Mouse (Mus musculus) lung, adult 2 months (tissue): ENCODE results near the gene Calr4. TPM values are rescaled to one million over a fixed set of nuclear protein-coding genes. Genes with fewer than 3 reads are reported as not detected.

Experiments
- DNase-seq: peaks from one replicate; pipeline ENCODE4 v3.0.0; 2022
- H3K4me1 ChIP-seq: fragments of 200-500 bp; 2 replicates; pipeline ENCODE4 v1.6.1; 2011; ENCODE audit warnings: low read length; ENCODE audit not compliant: control insufficient read depth, insufficient read depth
- H3K4me3 ChIP-seq: fragments of 200-500 bp; replicated peaks from 2 replicates; pipeline ENCODE3; 2011; ENCODE audit warnings: low read depth, mild to moderate bottlenecking, control low read depth, low read length; ENCODE audit errors: extremely low read depth
- CTCF ChIP-seq: fragments of 200-500 bp; IDR thresholded peaks from 2 replicates; pipeline ENCODE4 v1.5.1; 2011; ENCODE audit warnings: mild to moderate bottlenecking, low read length, control low read depth; ENCODE audit not compliant: insufficient read depth
- POLR2A ChIP-seq: fragments of 200-500 bp; IDR thresholded peaks from 2 replicates; pipeline ENCODE4 v1.6.1; 2011; ENCODE audit warnings: low read depth, mild to moderate bottlenecking, control low read depth, low read length, borderline replicate concordance; ENCODE audit errors: extremely low read depth
- WGBS: fragments of 180-500 bp; shearing (Covaris S2); methylation state at CpG from one replicate; pipeline ENCODE4 v1.1.7; 2018; 5-methylcytosine and 5-hydroxymethylcytosine counted together
- polyA plus RNA-seq: library from polyadenylated mRNA; depleted of rRNA; stranded (reverse); fragments of >200 nt; gene quantifications from 2 replicates; pipeline ENCODE4 v1.2.3, GENCODE M21; 2012; rRNA removed

The Calr4 gene
- polyA plus RNA-seq = 0.18 TPM in 1 of 2 replicates, not detected in the other

DNA sequence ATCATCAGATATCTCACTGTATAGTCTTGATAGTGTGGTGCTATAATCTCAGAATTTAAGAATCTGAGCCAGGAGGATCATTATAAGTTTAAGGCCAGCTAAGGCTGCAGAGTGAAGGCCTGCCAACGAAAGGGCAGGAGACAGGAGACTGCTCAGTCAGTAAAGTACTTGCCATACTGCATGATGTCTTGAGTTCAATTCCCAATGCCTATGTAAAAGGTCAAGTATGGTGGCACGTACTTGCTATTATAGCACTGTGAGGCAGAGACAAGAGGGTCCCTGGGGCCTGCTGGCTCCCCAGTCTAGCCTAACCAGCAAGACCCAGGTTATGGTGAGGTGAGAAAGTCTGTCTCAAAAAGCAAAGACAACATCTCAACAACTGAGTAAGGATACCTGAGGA lies at the start of gene Calr4:
Calr4 (plus strand) TSS at position 301 of the 400 bp plus-strand sequence.
- DNase-seq = no peak
- no peak for TF ChIP-seq CTCF
- no peak for TF ChIP-seq POLR2A
- Histone ChIP-seq H3K4me3 (no peak within 1 kb of the TSS), H3K4me1 (no peaks in the 10 kb centered on the region)
- 79% methylated on average over 2 of the region's 2 CpGs for WGBS

DNA sequence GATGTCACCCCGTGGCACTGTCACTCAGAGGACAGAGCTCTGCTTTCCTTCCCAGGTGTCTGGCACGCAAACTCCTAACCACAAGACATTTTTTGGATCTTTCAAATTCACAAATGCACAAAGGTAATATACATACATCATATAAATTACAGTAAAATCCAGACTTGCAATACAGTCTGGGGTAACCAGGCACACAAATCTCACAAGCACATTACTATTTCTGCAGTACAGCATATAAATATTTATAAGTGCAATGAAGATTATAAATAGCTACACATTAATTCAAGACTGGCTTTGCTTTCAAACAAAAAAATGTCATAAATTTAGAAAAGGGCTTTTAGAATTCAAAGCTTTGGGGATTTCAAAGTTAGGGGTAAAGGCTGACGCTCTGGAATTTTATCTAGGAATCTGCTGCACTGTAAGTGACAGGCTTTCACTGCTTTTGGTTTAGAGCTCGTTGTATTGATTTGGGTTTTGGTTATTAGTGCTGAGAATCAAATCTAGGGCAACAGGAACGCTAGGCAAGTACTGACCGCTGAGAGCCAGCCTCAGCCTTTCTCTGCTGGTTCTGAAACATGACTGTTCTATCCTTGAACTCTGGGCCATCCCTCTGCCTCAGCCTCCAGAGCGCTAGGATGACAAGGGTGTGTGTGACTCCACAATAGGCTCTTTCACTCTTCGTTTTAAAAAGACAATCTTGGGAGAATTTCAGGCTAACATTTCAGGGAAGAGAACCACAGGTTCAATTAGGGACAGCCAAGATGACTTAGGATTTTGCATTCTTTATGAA lies 48.5 kb upstream of the Calr4 start:
- WGBS = 76% methylated on average over 8 of the region's 8 CpGs
- no peak overlapping the region for H3K4me3 ChIP-seq
- no peak for DNase-seq
- H3K4me1 ChIP-seq = no peaks in the 10 kb centered on the region
- TF ChIP-seq CTCF (no peak), POLR2A (no peak)

DNA sequence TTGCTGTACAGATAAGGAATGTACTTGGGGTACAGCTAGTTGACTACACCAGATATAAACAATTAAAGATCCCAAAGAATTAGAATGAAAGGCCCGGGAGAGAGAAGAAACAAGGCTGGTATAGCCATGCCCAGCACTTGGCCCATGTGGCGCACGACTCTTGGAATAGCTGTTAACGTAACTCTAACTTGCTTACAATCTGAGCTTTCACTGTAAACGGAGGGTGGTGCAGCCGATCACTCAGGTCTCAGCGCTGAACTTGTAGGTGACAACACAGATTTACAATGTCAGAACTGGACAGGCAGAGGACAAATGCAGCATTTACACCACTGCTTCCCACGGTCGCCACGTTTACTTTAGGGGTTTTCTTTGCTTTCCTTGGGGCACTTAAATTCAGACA lies 42.7 kb upstream of the Calr4 start:
- no peak for TF ChIP-seq CTCF
- no peak for TF ChIP-seq POLR2A
- Histone ChIP-seq H3K4me1 (peaks cover 1% of the 10 kb centered on the region; the same call in 1 of the 2 replicates), H3K4me3 (no peak overlapping the region)
- WGBS = 67% methylated on average over 10 of the region's 10 CpGs
- no peak for DNase-seq

- Histone ChIP-seq H3K4me3 (no peak overlapping the region), H3K4me1 (peaks cover 2% of the 10 kb centered on the region; the same call in 1 of the 2 replicates)
- WGBS = 77% methylated on average over 5 of the region's 5 CpGs
- no peak for DNase-seq
- TF ChIP-seq CTCF = no peak
- TF ChIP-seq POLR2A = no peak
These were observed 40.4 kb upstream of the Calr4 start for GRCm38 (mm10) chr4:109193886-109194285.

- DNase-seq = no peak
- H3K4me1 ChIP-seq = peaks cover 2% of the 10 kb centered on the region; the same call in 1 of the 2 replicates
- TF ChIP-seq POLR2A (no peak), CTCF (no peak)
- WGBS = 84% methylated on average over 7 of the region's 7 CpGs
- no peak overlapping the region for H3K4me3 ChIP-seq
These were observed 38.2 kb upstream of the Calr4 start for GRCm38 (mm10) chr4:109195900-109196629.

- WGBS = 91% methylated on average over 4 of the region's 4 CpGs
- Histone ChIP-seq H3K4me3 (no peak overlapping the region), H3K4me1 (peaks cover 6% of the 10 kb centered on the region)
- no peak for TF ChIP-seq POLR2A
- no peak for DNase-seq
These were observed 35.2 kb upstream of the Calr4 start for GRCm38 (mm10) chr4:109199069-109199468.

- DNase-seq = peak; percentile 99
- Histone ChIP-seq H3K4me3 (peak within 1 kb of the TSS; percentile 84), H3K4me1 (peaks cover 9% of the 10 kb centered on the region)
- under 1% methylated on average over 59 of the region's 59 CpGs for WGBS
- TF ChIP-seq POLR2A (peak; percentile 92; the same call in 1 of the 2 replicates), CTCF (no peak)
These were observed 32.5 kb upstream of the Calr4 start, which contains the start of gene Osbpl9 for GRCm38 (mm10) chr4:109201582-109202424. Gene Osbpl9, minus strand, starts transcription at chr4:109202272.

GRCm38 (mm10) chr4:109203931-109204330 lies 30.4 kb upstream of the Calr4 start:
- peaks cover 9% of the 10 kb centered on the region for H3K4me1 ChIP-seq
- DNase-seq = no peak
- WGBS = 50% methylated on average over 1 of the region's 1 CpGs
- TF ChIP-seq POLR2A = no peak
- TF ChIP-seq CTCF = no peak
- no peak overlapping the region for H3K4me3 ChIP-seq

GRCm38 (mm10) chr4:109204416-109204815 lies 29.9 kb upstream of the Calr4 start:
- Histone ChIP-seq H3K4me1 (peaks cover 9% of the 10 kb centered on the region), H3K4me3 (no peak overlapping the region)
- 42% methylated on average over 1 of the region's 1 CpGs for WGBS
- no peak for DNase-seq
- TF ChIP-seq POLR2A = peak; percentile 12; the same call in 1 of the 2 replicates
- no peak for TF ChIP-seq CTCF

DNA sequence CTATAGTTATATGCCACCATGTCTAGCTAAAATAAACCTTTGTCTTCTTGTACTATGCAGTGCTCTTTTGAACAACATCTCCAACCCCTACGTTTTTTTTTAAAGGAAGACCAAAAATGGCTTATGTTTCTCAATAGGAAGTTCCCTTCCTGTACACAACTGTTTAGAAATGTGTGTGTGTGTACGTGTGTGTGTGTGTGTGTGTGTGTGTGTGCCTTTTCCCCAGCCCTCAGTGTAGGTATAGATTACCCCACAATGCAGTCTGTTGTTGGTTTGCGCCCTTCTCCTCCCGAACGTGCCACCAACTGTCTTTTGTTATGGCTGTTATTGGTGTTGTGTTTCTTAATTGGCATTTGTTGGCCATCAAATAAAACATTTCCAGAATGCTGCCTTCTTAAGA lies 26.8 kb upstream of the Calr4 start:
- DNase-seq = no peak
- 68% methylated on average over 5 of the region's 5 CpGs for WGBS
- Histone ChIP-seq H3K4me1 (peaks cover 9% of the 10 kb centered on the region), H3K4me3 (no peak overlapping the region)
- no peak for TF ChIP-seq POLR2A
- no peak for TF ChIP-seq CTCF
